Mouse (Mus musculus) forebrain, embryonic 16.5 days (tissue): ENCODE data around the gene Cfap97. TPM values are rescaled to one million over a fixed set of nuclear protein-coding genes. Genes with fewer than 3 reads are reported as not detected.

ENCODE experiments used
- ATAC-seq: fragments of 200-750 bp; cut with Nextera tagmentation; 2 replicates; pipeline ENCODE4 v1.8.0; 2017; ENCODE audit warnings: mild to moderate bottlenecking, moderate library complexity
- H3K27ac ChIP-seq: fragments of 300-500 bp; sonication (generic); 2 replicates; pipeline ENCODE4 v1.5.1; 2014; ENCODE audit warnings: low read length, control low read depth
- H3K27me3 ChIP-seq: fragments of 300-500 bp; sonication (generic); replicated peaks from 2 replicates; pipeline ENCODE4 v1.6.1; 2014; ENCODE audit warnings: low read length; ENCODE audit not compliant: control insufficient read depth, insufficient read depth
- H3K36me3 ChIP-seq: fragments of 300-500 bp; sonication (generic); 2 replicates; pipeline ENCODE4 v1.6.1; 2014; ENCODE audit not compliant: control insufficient read depth, insufficient read depth
- H3K4me1 ChIP-seq: fragments of 300-500 bp; sonication (generic); replicated peaks from 2 replicates; pipeline ENCODE4 v1.6.1; 2014; ENCODE audit warnings: low read length; ENCODE audit not compliant: control insufficient read depth, insufficient read depth
- H3K4me2 ChIP-seq: fragments of 300-500 bp; sonication (generic); 2 replicates; pipeline ENCODE4 v1.6.1; 2014; ENCODE audit warnings: mild to moderate bottlenecking, low read length, control low read depth
- H3K4me3 ChIP-seq: fragments of 300-500 bp; sonication (generic); replicated peaks from 2 replicates; pipeline ENCODE4 v1.5.1; 2014; ENCODE audit warnings: mild to moderate bottlenecking, low read length, control low read depth
- H3K9ac ChIP-seq: fragments of 300-500 bp; sonication (generic); replicated peaks from 2 replicates; pipeline ENCODE4 v1.6.1; 2014; ENCODE audit warnings: low read depth, low read length, control low read depth
- H3K9me3 ChIP-seq: fragments of 300-500 bp; sonication (generic); 2 replicates; pipeline ENCODE4 v1.6.1; 2016; ENCODE audit warnings: low read length; ENCODE audit not compliant: control insufficient read depth
- WGBS: fragments of 180-500 bp; shearing (Covaris S2); extraction: QIAGEN DNeasy Blood & Tissue Kit; methylation state at CpG from one replicate; pipeline ENCODE4 v1.1.7; 2014; 5-methylcytosine and 5-hydroxymethylcytosine counted together
- polyA plus RNA-seq: library from polyadenylated mRNA; unstranded; fragments of >200 nt; fragmentation: Nextera tagmentation; extraction: Ambion mirVana; gene quantifications from 2 replicates; pipeline ENCODE4 v1.2.1, GENCODE M21; 2015

Cfap97 gene
- polyA plus RNA-seq, 1 experiment from 2014 or later: 22.9 TPM

DNA sequence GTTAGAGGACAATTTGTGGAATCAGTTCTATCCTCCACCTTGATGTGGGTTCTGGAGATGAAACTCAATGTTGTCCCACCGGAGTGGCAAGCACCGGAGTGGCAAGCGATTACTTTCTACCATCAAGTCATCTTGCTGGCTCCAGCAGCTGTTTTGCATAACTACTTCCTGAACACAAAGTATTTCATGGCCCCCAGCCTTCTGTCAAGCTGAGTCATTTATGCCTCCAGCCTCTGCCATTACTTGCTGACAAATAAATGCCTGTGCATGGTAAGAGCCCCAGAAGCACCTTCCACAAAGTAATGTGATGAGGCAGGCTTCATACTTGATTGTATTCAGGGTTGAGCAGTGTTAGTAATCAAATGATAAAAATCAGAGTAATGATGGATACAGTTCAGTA lies 45.3 kb downstream of the Cfap97 start:
- Histone ChIP-seq H3K27me3 (no peaks in the 10 kb centered on the region), H3K36me3 (peaks cover 2% of the 10 kb centered on the region; the same call in 1 of the 2 replicates), H3K4me2 (no peak overlapping the region), H3K9ac (no peak overlapping the region), H3K4me3 (no peak overlapping the region), H3K4me1 (no peaks in the 10 kb centered on the region), H3K9me3 (no peaks in the 10 kb centered on the region), H3K27ac (no peak overlapping the region)
- no peak for ATAC-seq
- 99% methylated on average over 3 of the region's 3 CpGs for WGBS

DNA sequence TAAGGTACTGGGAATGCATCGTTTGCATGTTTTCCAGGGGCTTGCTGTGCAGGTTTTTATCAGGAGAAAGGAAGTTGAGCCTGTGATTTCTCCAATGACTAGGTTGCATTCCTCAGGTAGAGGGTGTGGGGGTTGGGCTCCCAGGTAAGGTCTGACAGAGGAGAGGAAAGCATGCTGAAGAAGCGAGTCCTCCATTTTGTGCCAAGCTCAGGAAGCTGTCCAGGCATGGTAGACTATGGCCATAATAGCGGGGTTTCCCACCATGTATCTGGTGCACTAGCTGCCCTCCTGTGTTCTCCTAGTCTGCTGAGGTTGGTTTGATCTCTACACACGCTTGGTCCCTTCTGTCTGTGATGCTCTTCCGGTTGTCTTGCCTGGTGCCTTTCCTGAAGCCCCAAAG lies 46.1 kb downstream of the Cfap97 start:
- peaks cover 2% of the 10 kb centered on the region; the same call in 1 of the 2 replicates for H3K36me3 ChIP-seq
- no peaks in the 10 kb centered on the region for H3K9me3 ChIP-seq
- H3K27ac ChIP-seq: no peak overlapping the region
- no peak overlapping the region for H3K4me2 ChIP-seq
- no peak overlapping the region for H3K9ac ChIP-seq
- no peak overlapping the region for H3K4me3 ChIP-seq
- H3K4me1 ChIP-seq: no peaks in the 10 kb centered on the region
- 95% methylated on average over 5 of the region's 5 CpGs for WGBS
- no peaks in the 10 kb centered on the region for H3K27me3 ChIP-seq
- ATAC-seq: no peak

DNA sequence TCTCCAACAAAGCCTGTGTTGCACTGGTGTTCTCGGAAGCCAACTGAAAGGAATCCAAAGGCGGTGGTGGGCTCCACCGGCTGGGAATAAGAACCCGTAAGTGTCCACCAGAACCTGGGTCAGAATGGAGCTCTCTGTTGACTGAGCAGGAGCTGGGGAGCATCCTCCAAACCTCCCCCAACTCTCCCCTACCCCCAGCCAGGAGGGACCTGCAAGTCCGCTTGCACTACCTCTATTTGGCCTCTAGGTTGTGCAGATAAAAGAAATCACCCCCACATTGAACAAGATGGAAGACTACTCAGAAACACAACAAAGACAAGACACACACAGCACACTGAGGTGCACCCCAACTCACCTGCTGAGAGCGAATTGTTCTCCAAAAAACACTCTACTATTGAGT lies 50.8 kb downstream of the Cfap97 start:
- no peak overlapping the region for H3K4me2 ChIP-seq
- H3K27me3 ChIP-seq: no peaks in the 10 kb centered on the region
- no peaks in the 10 kb centered on the region for H3K4me1 ChIP-seq
- no peaks in the 10 kb centered on the region for H3K9me3 ChIP-seq
- ATAC-seq: no peak
- H3K9ac ChIP-seq: no peak overlapping the region
- H3K36me3 ChIP-seq: peaks cover 26% of the 10 kb centered on the region
- WGBS: 82% methylated on average over 6 of the region's 6 CpGs
- no peak overlapping the region for H3K4me3 ChIP-seq
- H3K27ac ChIP-seq: no peak overlapping the region

DNA sequence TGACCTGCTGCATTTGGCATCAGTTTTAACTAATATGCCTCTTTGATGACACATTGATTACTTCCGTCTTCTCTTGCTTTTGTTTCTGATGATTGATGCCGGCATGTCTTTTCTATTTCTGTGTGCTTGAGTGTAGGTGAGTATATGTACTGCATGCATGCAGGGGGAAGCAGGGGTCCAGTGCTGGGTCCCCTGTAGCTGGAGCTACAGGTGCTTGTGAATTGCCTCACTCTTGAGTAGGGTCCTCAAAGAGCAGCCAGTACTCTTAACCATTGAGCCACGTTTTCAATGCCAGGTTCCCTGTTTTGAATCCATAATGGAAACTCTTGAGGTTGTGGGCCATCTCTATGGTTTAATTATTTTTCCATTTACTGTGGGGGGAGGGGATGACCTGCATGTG lies 52.7 kb downstream of the Cfap97 start:
- Histone ChIP-seq H3K27me3 (no peaks in the 10 kb centered on the region), H3K4me3 (no peak overlapping the region), H3K9ac (no peak overlapping the region), H3K36me3 (peaks cover 38% of the 10 kb centered on the region), H3K27ac (no peak overlapping the region), H3K4me2 (no peak overlapping the region), H3K9me3 (no peaks in the 10 kb centered on the region), H3K4me1 (peaks cover 13% of the 10 kb centered on the region)
- no peak for ATAC-seq
- 87% methylated on average over 3 of the region's 3 CpGs for WGBS

DNA sequence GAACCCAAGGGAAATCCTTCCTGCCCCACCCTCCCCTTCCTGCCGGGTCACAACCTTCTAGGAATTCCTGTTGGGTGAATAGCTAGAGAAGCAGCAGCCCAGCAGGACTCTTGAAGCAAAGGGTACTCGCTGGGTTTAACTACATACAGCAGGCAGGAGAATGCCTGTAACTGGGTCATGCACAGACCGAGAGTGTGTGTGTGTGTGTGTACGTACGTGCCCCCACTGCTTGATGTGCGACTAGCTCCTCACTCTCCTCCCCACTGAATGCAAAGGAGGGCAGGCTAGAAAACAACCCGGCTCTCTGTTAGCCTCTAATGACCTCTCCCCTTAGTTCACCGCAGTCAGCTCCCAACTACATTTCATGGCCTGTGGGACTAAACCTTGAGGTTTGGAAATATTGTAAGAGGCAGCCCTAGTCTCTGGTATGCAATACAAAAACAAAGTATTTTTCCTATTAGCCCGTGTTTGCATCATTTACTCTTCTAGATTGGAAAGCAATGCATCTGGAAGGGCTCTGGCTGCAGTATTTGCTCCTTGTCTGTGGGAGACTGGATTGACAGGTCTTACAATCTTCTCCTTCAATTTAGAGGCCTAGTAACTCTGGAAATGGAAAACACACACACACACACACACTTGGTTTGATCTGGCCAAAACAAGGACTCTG lies 53.5 kb downstream of the Cfap97 start:
- no peak for ATAC-seq
- H3K9me3 ChIP-seq: no peaks in the 10 kb centered on the region
- H3K4me1 ChIP-seq: peaks cover 20% of the 10 kb centered on the region
- no peak overlapping the region for H3K27ac ChIP-seq
- 84% methylated on average over 9 of the region's 9 CpGs for WGBS
- H3K4me2 ChIP-seq: no peak overlapping the region
- H3K27me3 ChIP-seq: no peaks in the 10 kb centered on the region
- H3K36me3 ChIP-seq: peaks cover 38% of the 10 kb centered on the region
- H3K9ac ChIP-seq: no peak overlapping the region
- H3K4me3 ChIP-seq: no peak overlapping the region

DNA sequence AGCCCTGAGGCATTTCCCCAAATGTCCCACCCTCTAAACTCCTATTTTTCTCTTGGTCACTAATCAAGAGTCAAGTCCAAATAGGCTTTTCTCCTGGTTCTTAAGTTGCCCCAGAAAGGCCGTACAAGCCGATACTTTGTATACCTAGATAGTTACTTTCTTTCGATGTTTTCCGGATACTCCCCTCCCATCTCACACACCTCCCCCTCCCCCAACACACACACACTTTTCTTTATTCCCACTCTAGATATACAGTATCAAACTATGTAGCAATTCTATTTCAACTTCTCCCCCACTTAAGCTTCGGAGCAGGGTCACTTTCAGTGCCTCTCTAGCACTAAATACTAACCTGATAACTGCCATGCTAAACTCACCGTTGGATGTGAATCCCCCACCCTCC lies 54.5 kb downstream of the Cfap97 start:
- WGBS: 90% methylated on average over 6 of the region's 6 CpGs
- H3K36me3 ChIP-seq: peaks cover 38% of the 10 kb centered on the region
- no peaks in the 10 kb centered on the region for H3K27me3 ChIP-seq
- ATAC-seq: no peak
- no peaks in the 10 kb centered on the region for H3K9me3 ChIP-seq
- H3K9ac ChIP-seq: no peak overlapping the region
- H3K4me1 ChIP-seq: peaks cover 20% of the 10 kb centered on the region
- H3K27ac ChIP-seq: no peak overlapping the region
- no peak overlapping the region for H3K4me3 ChIP-seq
- no peak overlapping the region for H3K4me2 ChIP-seq

DNA sequence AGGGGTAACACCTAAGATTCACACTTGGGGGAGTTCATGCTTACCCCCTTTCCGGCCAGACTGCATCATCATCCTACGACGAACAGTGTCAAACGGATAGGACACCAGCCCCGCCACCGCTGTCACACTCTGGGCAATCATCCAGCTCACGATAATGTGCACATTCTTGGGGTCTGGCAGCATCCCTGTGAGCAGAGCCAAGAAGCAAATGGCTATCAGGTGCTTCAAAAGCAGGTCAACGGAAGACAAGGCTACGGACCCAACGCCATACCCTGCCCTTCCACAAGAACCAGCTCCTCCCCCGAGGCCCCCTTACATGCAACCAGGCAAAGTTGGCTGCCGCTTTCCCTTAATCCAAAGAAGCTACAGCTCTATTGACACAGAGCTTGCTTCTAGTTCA lies 56.8 kb downstream of the Cfap97 start:
- peaks cover 25% of the 10 kb centered on the region for H3K4me1 ChIP-seq
- 58% methylated on average over 12 of the region's 12 CpGs for WGBS
- H3K9me3 ChIP-seq: no peaks in the 10 kb centered on the region
- peak overlapping the region; percentile 31; the same call in 1 of the 2 replicates for H3K9ac ChIP-seq
- H3K4me3 ChIP-seq: peak overlapping the region; percentile 87
- no peak for ATAC-seq
- H3K27me3 ChIP-seq: no peaks in the 10 kb centered on the region
- H3K36me3 ChIP-seq: peaks cover 33% of the 10 kb centered on the region
- no peak overlapping the region for H3K27ac ChIP-seq
- H3K4me2 ChIP-seq: peak overlapping the region; percentile 88

DNA sequence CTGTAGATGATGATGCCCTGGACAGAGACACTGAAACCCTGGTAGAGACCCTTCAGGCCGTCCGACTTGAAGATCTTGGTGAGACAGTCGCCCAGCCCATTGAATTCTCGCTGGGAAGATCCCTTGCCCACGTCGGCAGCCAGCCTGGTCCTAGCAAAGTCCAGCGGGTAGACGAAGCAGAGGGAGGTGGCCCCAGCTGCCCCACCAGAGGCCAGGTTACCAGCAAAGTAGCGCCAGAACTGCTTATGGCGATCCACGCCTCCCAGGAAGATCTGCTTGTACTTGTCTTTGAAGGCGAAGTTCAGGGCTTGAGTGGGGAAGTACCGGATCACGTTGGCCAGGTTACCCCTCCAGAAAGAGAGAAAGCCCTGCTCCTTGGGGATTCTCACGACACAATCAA lies 57.5 kb downstream of the Cfap97 start:
- no peak for ATAC-seq
- peak overlapping the region; percentile 88 for H3K4me2 ChIP-seq
- H3K9me3 ChIP-seq: no peaks in the 10 kb centered on the region
- H3K27ac ChIP-seq: no peak overlapping the region
- peak overlapping the region; percentile 87 for H3K4me3 ChIP-seq
- peak overlapping the region; percentile 31; the same call in 1 of the 2 replicates for H3K9ac ChIP-seq
- H3K36me3 ChIP-seq: peaks cover 30% of the 10 kb centered on the region
- WGBS: 73% methylated on average over 15 of the region's 15 CpGs
- H3K27me3 ChIP-seq: no peaks in the 10 kb centered on the region
- H3K4me1 ChIP-seq: peaks cover 25% of the 10 kb centered on the region

DNA sequence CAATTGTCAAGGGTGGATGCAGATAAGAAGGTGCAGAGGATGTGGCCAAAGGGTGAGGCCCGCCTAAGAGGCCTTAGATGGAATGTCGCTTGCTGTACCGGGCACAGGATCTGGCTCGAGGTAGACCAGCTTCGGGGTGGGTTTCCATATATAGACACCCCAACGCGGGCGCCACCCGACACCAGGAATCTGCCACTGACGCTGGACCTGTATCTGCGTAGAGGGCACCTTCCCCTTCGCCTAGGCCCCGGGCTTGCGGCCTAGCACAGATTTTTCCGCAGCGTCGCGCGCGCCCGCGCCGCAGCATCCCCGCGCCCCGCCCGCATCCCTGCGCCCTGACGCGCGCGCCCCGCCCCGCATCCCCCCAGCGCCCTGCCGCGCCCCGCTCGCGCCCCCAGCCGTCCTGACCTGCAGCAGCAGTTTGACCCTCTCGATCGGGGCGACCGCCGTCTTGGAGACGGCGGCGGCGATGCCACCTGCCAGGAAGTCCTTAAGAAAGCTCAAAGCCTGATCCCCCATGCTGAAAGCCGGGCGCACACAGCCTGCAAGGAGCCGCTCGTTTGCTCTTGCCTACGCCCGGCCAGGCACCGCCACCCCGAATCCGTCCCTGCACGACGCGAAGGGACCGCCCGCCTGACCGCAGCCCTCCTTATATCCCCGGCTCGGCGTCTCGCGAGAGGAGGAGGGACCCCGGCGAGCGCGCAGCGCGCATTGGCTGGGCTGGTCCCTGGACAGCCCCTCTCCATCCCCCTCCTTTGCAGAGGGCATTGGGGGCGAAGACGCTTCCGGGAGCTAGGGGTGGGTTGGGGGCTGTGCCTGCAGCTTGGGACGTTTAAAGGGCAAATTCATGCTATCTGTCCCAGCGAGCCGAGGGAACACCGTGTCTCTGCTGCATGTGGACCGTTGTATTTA lies 59.1 kb downstream of the Cfap97 start, which contains the start of gene Slc25a4:
Slc25a4 (minus strand) TSS at position 881 of the 912 bp plus-strand sequence.
- peak within 1 kb of the TSS; percentile 87 for H3K4me3 ChIP-seq
- peak; percentile 98 for ATAC-seq
- no peaks in the 10 kb centered on the region for H3K9me3 ChIP-seq
- peaks cover 25% of the 10 kb centered on the region for H3K4me1 ChIP-seq
- no peaks in the 10 kb centered on the region; the same call in 1 of the 2 replicates for H3K27me3 ChIP-seq
- peak within 1 kb of the TSS; percentile 88 for H3K4me2 ChIP-seq
- WGBS: under 1% methylated on average over 75 of the region's 84 CpGs
- H3K27ac ChIP-seq: peak within 1 kb of the TSS; percentile 98
- H3K9ac ChIP-seq: peak within 1 kb of the TSS; percentile 95
- H3K36me3 ChIP-seq: peaks cover 20% of the 10 kb centered on the region
